Mouse (Mus musculus) liver, postnatal 0 days (tissue): Measurements from ENCODE around the gene Acad10.

Experiments used
- CTCF ChIP-seq: sonication (generic); IDR thresholded peaks from 2 replicates; pipeline ENCODE4 v1.5.1; 2016; ENCODE audit warnings: antibody characterized with exemption, low read depth
- EP300 ChIP-seq: IDR thresholded peaks from 2 replicates; pipeline ENCODE4 v1.6.1; 2016; ENCODE audit warnings: antibody characterized with exemption, low read depth, mild to moderate bottlenecking

GRCm38 (mm10) chr5:121574145-121574544 is 86.2 kb downstream of the Acad10 start:
- TF ChIP-seq CTCF (0 out of 2 replicates have a peak, but pooled peaks have one; percentile 21), EP300 (no peak)
